Mouse (Mus musculus) lung, postnatal 0 days (tissue): Measurements from ENCODE around the gene Fam131b.

Experiments used
- CTCF ChIP-seq: IDR thresholded peaks from 2 replicates; pipeline ENCODE4 v1.5.1; 2016; ENCODE audit warnings: antibody characterized with exemption, mild to moderate bottlenecking
- EP300 ChIP-seq: IDR thresholded peaks from 2 replicates; pipeline ENCODE4 v1.6.1; 2016; ENCODE audit warnings: antibody characterized with exemption, mild to moderate bottlenecking, control low read depth

DNA sequence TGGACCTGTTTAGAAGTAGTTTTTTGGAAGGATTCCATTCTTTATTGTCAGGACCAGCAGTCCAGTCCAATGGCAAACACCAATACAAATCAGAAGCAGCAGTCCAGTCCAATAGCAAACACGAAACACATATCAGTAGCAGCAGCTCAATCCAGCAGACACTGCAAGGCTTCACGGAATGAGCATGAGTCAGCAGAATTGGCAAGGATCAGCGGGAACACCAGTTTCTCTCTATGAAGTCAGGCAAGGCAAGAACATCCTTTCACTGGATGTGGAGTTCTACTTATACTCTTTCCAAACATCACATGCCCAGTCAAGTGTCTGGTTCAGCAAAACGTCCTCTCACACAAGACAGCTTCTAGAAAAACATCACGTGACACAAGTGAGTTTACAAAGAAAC, 15.5 kb upstream of the Fam131b start:
- no peak for TF ChIP-seq CTCF
- TF ChIP-seq EP300, result no peak
